13 mouse cellular contexts compared by ENCODE assay signal in genomic region chr16:9280431-9280830, GRCm38 (mm10).
DNase-seq lines count a peak whose midpoint lies in the region; ATAC-seq lines count a peak whose summit lies in the region.
"Had no signal": no experiment of that assay in that cellular context is flagged by ENCODE, and none has a peak within 500 bp of the region (broad histone marks: within the 10 kb centered on the region; RNA-seq: fewer than 3 reads in every experiment).

No protein-coding gene starts in this region.

- H3K9ac ChIP-seq in forebrain, embryonic 16.5 days (replicated peaks; ENCODE audit: low read depth, low read length): no peak overlapping the region
- no peak overlapping the region for H3K9ac ChIP-seq in midbrain, embryonic 12.5 days (replicated peaks)
- H3K9ac ChIP-seq in heart, embryonic 12.5 days: no peak overlapping the region
- no peak overlapping the region for H3K9ac ChIP-seq in intestine, embryonic 15.5 days
- H3K9ac ChIP-seq: liver, postnatal 0 days had no signal

- H3K9me3 ChIP-seq in megakaryocyte, embryonic 14.5 days: peaks cover 3% of the 10 kb centered on the region
- H3K9me3 ChIP-seq in forebrain, embryonic 16.5 days (ENCODE audit: control insufficient read depth, low read length): no peaks in the 10 kb centered on the region
- H3K9me3 ChIP-seq in midbrain, embryonic 12.5 days: no peaks in the 10 kb centered on the region
- H3K9me3 ChIP-seq in embryonic facial prominence, embryonic 10.5 days: no peaks in the 10 kb centered on the region
- H3K9me3 ChIP-seq in heart, embryonic 12.5 days (replicated peaks): 0 out of 2 replicates have a peak, but pooled peaks cover 3% of the 10 kb centered on the region
- no peaks in the 10 kb centered on the region for H3K9me3 ChIP-seq in intestine, embryonic 15.5 days

- no peaks in the 10 kb centered on the region for H3K36me3 ChIP-seq in megakaryocyte, embryonic 14.5 days (replicated peaks; ENCODE audit: low read length)
- H3K36me3 ChIP-seq in forebrain, embryonic 16.5 days (ENCODE audit: control insufficient read depth, insufficient read depth): no peaks in the 10 kb centered on the region
- H3K36me3 ChIP-seq in midbrain, embryonic 12.5 days: no peaks in the 10 kb centered on the region
- no peaks in the 10 kb centered on the region for H3K36me3 ChIP-seq in embryonic facial prominence, embryonic 10.5 days (replicated peaks)
- no peaks in the 10 kb centered on the region for H3K36me3 ChIP-seq in heart, embryonic 12.5 days
- no peaks in the 10 kb centered on the region for H3K36me3 ChIP-seq in intestine, embryonic 15.5 days

- no peaks in the 10 kb centered on the region for H3K27me3 ChIP-seq in megakaryocyte, embryonic 14.5 days (replicated peaks)
- no peaks in the 10 kb centered on the region for H3K27me3 ChIP-seq in forebrain, embryonic 16.5 days (replicated peaks; ENCODE audit: control insufficient read depth, insufficient read depth, low read length)
- no peaks in the 10 kb centered on the region for H3K27me3 ChIP-seq in midbrain, embryonic 12.5 days
- H3K27me3 ChIP-seq in embryonic facial prominence, embryonic 10.5 days (replicated peaks; ENCODE audit: low read depth, poor library complexity, severe bottlenecking): no peaks in the 10 kb centered on the region
- no peaks in the 10 kb centered on the region for H3K27me3 ChIP-seq in heart, embryonic 12.5 days (replicated peaks)
- no peaks in the 10 kb centered on the region for H3K27me3 ChIP-seq in intestine, embryonic 15.5 days (replicated peaks)

- no peak overlapping the region for H3K4me2 ChIP-seq in forebrain, embryonic 16.5 days (ENCODE audit: low read length)
- H3K4me2 ChIP-seq in midbrain, embryonic 12.5 days (replicated peaks): no peak overlapping the region
- H3K4me2 ChIP-seq in heart, embryonic 12.5 days: no peak overlapping the region
- H3K4me2 ChIP-seq in intestine, embryonic 15.5 days (replicated peaks): no peak overlapping the region

- peak overlapping the region; percentile 12 for H3K4me3 ChIP-seq in megakaryocyte, embryonic 14.5 days (replicated peaks)
- no peak overlapping the region for H3K4me3 ChIP-seq in forebrain, embryonic 16.5 days (replicated peaks; ENCODE audit: low read length)
- no peak overlapping the region for H3K4me3 ChIP-seq in midbrain, embryonic 12.5 days
- H3K4me3 ChIP-seq in embryonic facial prominence, embryonic 10.5 days: no peak overlapping the region
- no peak overlapping the region for H3K4me3 ChIP-seq in heart, embryonic 12.5 days
- no peak overlapping the region for H3K4me3 ChIP-seq in intestine, embryonic 15.5 days (replicated peaks)

- 55% methylated on average over 4 of the region's 4 CpGs for WGBS in forebrain, embryonic 16.5 days
- WGBS in midbrain, embryonic 12.5 days: 54% methylated on average over 4 of the region's 4 CpGs
- WGBS in embryonic facial prominence, embryonic 10.5 days: 72% methylated on average over 4 of the region's 4 CpGs
- 61% methylated on average over 4 of the region's 4 CpGs for WGBS in heart, embryonic 12.5 days
- WGBS in intestine, embryonic 15.5 days: 71% methylated on average over 4 of the region's 4 CpGs

- ATAC-seq in megakaryocyte, adult 5-6 weeks (ENCODE audit: poor library complexity, severe bottlenecking): no peak
- ATAC-seq in forebrain, embryonic 16.5 days: peak; percentile 54
- peak; percentile 41; the same call in 1 of the 2 replicates for ATAC-seq in midbrain, embryonic 12.5 days (ENCODE audit: low FRiP score, low read depth)
- ATAC-seq in heart, embryonic 12.5 days (ENCODE audit: insufficient number of reproducible peaks, low FRiP score): no peak
- no peak for ATAC-seq in intestine, embryonic 15.5 days
- ATAC-seq: activated CD4-positive, CD25-positive, alpha-beta regulatory T cell, adult 4 months; inflammation-experienced regulatory T-cells, adult 6 months; liver, postnatal 0 days had no signal

- no peaks in the 10 kb centered on the region for H3K4me1 ChIP-seq in megakaryocyte, embryonic 14.5 days
- peaks cover 9% of the 10 kb centered on the region for H3K4me1 ChIP-seq in forebrain, embryonic 16.5 days (replicated peaks; ENCODE audit: control insufficient read depth, insufficient read depth, low read length)
- peaks cover 20% of the 10 kb centered on the region for H3K4me1 ChIP-seq in midbrain, embryonic 12.5 days
- H3K4me1 ChIP-seq in embryonic facial prominence, embryonic 10.5 days: peaks cover 7% of the 10 kb centered on the region
- no peaks in the 10 kb centered on the region for H3K4me1 ChIP-seq in heart, embryonic 12.5 days (replicated peaks)
- no peaks in the 10 kb centered on the region for H3K4me1 ChIP-seq in intestine, embryonic 15.5 days (replicated peaks)

- H3K27ac ChIP-seq in forebrain, embryonic 16.5 days (ENCODE audit: low read length): no peak overlapping the region
- 0 out of 2 replicates have a peak overlapping the region, but pooled peaks have one; percentile 42 for H3K27ac ChIP-seq in midbrain, embryonic 12.5 days (replicated peaks)
- H3K27ac ChIP-seq in embryonic facial prominence, embryonic 10.5 days (replicated peaks): no peak overlapping the region
- H3K27ac ChIP-seq in heart, embryonic 12.5 days (ENCODE audit: poor library complexity, severe bottlenecking): no peak overlapping the region
- no peak overlapping the region for H3K27ac ChIP-seq in intestine, embryonic 15.5 days

- DNase-seq in embryonic facial prominence, embryonic 10.5 days (ENCODE audit: low spot score): no peak
- DNase-seq: gastrocnemius, postnatal 36 days; kidney, adult 9 months; liver; liver, postnatal 0 days had no signal

Comparison
In these comparisons a context has a peak if more than half of its experiments do, and no peak if none do; other contexts are left out.
1. ATAC-seq: peak in forebrain, embryonic 16.5 days (single experiment) and midbrain, embryonic 12.5 days (single experiment); none in megakaryocyte, adult 5-6 weeks (single experiment), heart, embryonic 12.5 days (single experiment) and intestine, embryonic 15.5 days (single experiment).